Mouse (Mus musculus) stomach, postnatal 0 days (tissue): ENCODE results near the gene Grhl3.

Experiments
- CTCF ChIP-seq: IDR thresholded peaks from 2 replicates; pipeline ENCODE4 v1.5.1; 2016; ENCODE audit warnings: antibody characterized with exemption, low read depth, mild to moderate bottlenecking, moderate library complexity
- EP300 ChIP-seq: optimal IDR thresholded peaks from 2 replicates; pipeline ENCODE3; 2016; ENCODE audit warnings: antibody characterized with exemption

DNA sequence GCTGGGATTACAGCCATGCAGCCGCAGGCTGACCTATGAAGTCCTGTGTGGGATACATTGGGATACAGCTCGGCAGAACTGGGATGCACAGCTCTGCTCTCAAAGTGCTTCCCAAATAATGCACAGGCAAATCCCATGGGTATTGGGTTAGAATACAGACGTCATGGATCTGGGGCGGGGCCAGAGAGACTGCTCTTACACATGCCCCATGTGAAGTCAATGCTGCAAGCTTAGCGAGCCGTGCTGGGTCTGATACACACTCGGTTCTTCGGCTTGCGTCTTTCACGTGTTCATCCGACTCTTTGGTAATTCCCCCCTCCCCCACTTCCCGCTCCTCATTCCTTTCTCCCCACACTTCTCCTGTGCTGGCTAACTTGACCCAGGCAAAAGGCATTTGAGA is 34.4 kb downstream of the Grhl3 start:
- TF ChIP-seq CTCF = no peak
- no peak for TF ChIP-seq EP300
